Mouse (Mus musculus) lung, postnatal 0 days (tissue): Measurements from ENCODE around the gene Scn1b.

Experiments
- CTCF ChIP-seq: IDR thresholded peaks from 2 replicates; pipeline ENCODE4 v1.5.1; 2016; ENCODE audit warnings: antibody characterized with exemption, mild to moderate bottlenecking
- EP300 ChIP-seq: IDR thresholded peaks from 2 replicates; pipeline ENCODE4 v1.6.1; 2016; ENCODE audit warnings: antibody characterized with exemption, mild to moderate bottlenecking, control low read depth

DNA sequence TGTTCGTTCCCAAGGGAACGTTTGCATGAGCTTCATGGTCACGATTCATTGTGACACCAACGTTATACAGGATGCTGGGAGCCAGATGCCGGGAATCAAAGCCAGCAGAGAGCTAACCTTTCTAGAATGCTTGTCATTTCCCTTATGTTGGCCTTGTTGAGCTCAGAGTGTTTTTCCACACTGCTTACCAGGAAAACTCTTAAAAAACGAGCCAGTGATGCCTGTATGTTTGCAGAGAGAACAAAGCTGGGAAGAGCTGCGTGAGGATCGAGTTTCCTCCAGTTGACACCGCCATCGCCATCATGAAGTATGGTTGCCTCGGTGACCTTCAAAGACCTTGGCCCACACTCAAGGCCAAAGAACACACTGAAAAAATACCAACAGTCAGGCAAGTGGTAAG, 35.5 kb upstream of the Scn1b start:
- TF ChIP-seq CTCF, result no peak
- no peak for TF ChIP-seq EP300
